Mouse (Mus musculus): ENCODE results near the gene Olfr166.
"Not testable (repeated sequence)": the region's sequence is repeated elsewhere in the genome, so short reads cannot be mapped to it uniquely, and the experiment has no call there.

Olfr166 gene

DNA sequence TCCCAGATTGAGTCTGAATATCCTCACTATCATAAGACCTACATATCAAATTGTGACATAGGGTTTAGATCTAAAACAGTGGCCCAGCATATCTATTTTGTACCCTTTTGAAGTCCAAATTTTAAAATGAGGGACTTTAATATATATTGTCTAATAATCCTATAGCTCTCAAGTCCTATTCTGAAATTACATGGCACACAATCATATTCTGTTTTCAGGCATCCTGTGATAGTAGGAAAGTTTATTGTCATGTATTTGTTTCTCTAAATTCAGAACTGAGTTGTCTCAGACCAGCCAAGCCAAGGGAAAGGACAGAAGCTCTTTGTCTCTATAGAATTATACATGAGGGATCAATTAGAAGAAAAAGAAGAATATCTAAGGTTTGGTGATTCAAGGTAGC, at the start of gene Olfr166:
Gene Olfr166, plus strand, starts transcription at position 301 of the 400 bp plus-strand sequence.
- DNase-seq (ENCODE audit: low spot score in 2 of 2) = no peak

DNA sequence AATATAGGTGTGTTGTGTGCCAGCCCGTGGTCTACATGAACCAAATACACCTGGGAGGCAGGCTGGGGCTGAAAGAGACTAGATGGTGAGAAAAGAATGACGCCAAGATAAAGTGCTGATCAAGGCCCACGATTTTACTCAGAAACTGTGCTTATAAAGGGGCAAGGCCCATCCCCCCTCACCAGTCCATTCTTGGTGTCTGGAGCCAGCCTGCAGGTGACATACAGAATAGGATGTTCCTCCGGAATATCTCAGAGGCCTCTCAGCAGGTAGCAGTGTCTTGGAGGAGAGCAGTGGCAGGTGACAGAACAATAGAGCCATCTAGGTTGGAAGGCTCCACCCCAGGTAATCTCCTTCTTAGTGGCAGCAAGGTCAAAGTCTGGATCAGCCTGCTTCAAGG, 24.8 kb upstream of the Olfr166 start:
- not testable (repeated sequence) for DNase-seq (ENCODE audit: low spot score in 2 of 2)

- no peak for DNase-seq (ENCODE audit: low spot score in 2 of 2)
Measured at GRCm38 (mm10) chr16:19464365-19464764, 19.1 kb upstream of the Olfr166 start.

DNA sequence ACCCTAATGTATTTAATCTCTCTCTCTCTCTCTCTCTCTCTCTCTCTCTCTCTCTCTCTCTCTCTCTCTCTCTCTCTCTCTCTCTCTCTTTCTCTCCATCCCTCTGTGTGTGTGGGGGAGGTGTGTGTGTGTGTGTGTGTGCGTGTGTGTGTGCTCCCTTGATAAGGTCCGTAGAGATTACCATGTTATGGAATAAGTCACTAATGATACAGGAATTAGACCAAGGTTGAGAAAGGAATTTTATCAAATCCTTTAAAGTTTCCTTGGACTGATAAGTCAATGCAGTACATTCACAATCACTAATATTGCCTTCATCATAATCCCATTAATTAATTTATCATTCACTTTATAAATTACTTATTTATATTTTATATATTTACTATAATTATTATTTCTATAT, 38.7 kb downstream of the Olfr166 start, which contains the start of gene Olfr167:
Gene Olfr167, minus strand, starts transcription at position 101 of the 400 bp plus-strand sequence.
- DNase-seq (ENCODE audit: low spot score in 2 of 2) = no peak

DNA sequence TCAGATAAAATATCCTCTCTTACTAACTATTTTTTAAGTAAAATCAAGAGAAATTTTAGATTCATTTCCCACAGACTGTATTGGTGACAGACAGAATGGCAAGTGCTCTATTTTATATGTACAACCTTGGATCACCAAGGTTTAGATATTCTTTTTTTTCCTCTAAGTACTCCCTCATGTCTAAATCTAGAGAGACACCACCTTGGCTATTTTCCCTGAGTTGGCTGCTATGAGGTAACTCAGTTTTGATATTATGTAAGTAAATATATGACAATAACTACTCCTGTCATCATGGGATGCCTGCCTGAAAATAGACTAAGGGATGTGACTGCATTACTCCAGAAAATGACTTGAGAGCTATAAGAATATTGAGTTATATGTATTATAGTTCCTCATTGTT, 52.0 kb downstream of the Olfr166 start, which contains the start of gene Olfr168:
Gene Olfr168, minus strand, starts transcription at position 101 of the 400 bp plus-strand sequence.
- DNase-seq (ENCODE audit: low spot score in 2 of 2) = no peak

Data from frontal cortex, postnatal 25 days (tissue).